Mouse (Mus musculus): ENCODE results near the gene Ankdd1a.

DNA sequence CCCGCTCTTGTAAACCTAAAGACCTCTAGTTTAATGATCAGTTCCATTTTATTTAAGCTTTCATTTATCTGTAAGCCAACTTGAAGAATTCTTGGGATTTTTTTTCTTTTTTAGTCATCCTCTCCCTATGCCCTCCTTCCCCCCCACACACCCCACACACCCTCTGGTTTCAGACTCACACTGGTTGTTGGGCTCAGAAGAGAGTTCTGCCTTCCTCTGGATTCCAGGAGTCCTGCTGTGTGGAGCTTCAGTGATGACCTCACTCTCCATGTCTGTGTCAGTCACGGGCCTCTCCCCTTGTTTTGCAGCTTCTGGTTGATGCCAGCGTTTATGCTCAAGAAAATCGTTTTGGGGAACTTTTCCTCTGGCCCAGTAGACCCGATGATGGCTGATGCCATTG is 39.9 kb downstream of the Ankdd1a start:
- TF ChIP-seq CTCF (IDR thresholded peaks at IDR 0.05; ENCODE audit: low read depth) (no peak), EP300 (IDR thresholded peaks at IDR 0.05; ENCODE audit: low read depth) (no peak)

Data from heart, postnatal 0 days (tissue).